Mouse (Mus musculus) central nervous system, embryonic 11.5 days (tissue): ENCODE data around the gene Krt86. TPM values are rescaled to one million over a fixed set of nuclear protein-coding genes. Genes with fewer than 3 reads are reported as not detected.

ENCODE experiments used
- polyA plus RNA-seq: library from polyadenylated mRNA; depleted of rRNA; stranded (reverse); fragments of >200 nt; gene quantifications from 2 replicates; pipeline ENCODE4 v1.2.3, GENCODE M21; 2012; rRNA removed

Krt86 gene
- polyA plus RNA-seq: not detected in 2 replicates

GRCm38 (mm10) chr15:101472952-101473528, at the start of gene Krt86:
Gene Krt86, plus strand, starts transcription at chr15:101473478.

GRCm38 (mm10) chr15:101438555-101438954, 34.7 kb upstream of the Krt86 start, which contains the start of gene Krt87:
Gene Krt87, minus strand, starts transcription at chr15:101438804.

GRCm38 (mm10) chr15:101447444-101447843, 25.8 kb upstream of the Krt86 start, which contains the start of gene Krt88:
Gene Krt88, plus strand, starts transcription at chr15:101447744.

GRCm38 (mm10) chr15:101463651-101464050, 9.6 kb upstream of the Krt86 start, which contains the start of gene Krt81:
Gene Krt81, minus strand, starts transcription at chr15:101463751.

GRCm38 (mm10) chr15:101491431-101491830, 18.2 kb downstream of the Krt86 start, which contains the start of gene Krt83:
Gene Krt83, minus strand, starts transcription at chr15:101491512.

GRCm38 (mm10) chr15:101517161-101517560, 43.9 kb downstream of the Krt86 start, which contains the start of gene Gm49425:
Gene Gm49425, minus strand, starts transcription at chr15:101517261.

Other genes starting within 250 kb of the Krt86 start
- gene Grasp, start 249.3 kb upstream of the Krt86 start, polyA plus RNA-seq: 13.0 and 13.8 TPM in 2 replicates
- gene Nr4a1, start 219.2 kb upstream of the Krt86 start, polyA plus RNA-seq: 3.0 and 6.0 TPM in 2 replicates
- gene Atg101, start 189.2 kb upstream of the Krt86 start, polyA plus RNA-seq: 51.6 and 56.7 TPM in 2 replicates
- gene 6030408B16Rik, start 180.3 kb upstream of the Krt86 start, polyA plus RNA-seq: 0.28 and 1.3 TPM in 2 replicates
- gene Krt80, start 103.3 kb upstream of the Krt86 start, polyA plus RNA-seq: 0.17 and 0.30 TPM in 2 replicates
- gene Krt7, start 62.4 kb upstream of the Krt86 start, polyA plus RNA-seq: 6.8 and 9.1 TPM in 2 replicates
- gene Krt87, start 34.7 kb upstream of the Krt86 start, polyA plus RNA-seq: 0.06 and 0.27 TPM in 2 replicates
- not detected in 2 replicates for gene Krt88, start 25.7 kb upstream of the Krt86 start, polyA plus RNA-seq
- gene Krt81, start 9.7 kb upstream of the Krt86 start, polyA plus RNA-seq: not detected in 2 replicates
- gene Krt83, start 18.0 kb downstream of the Krt86 start, polyA plus RNA-seq: not detected in 2 replicates
- gene Gm49425, start 43.8 kb downstream of the Krt86 start, polyA plus RNA-seq: not detected in 2 replicates
- gene Krt84, start 59.3 kb downstream of the Krt86 start, polyA plus RNA-seq: not detected in 2 replicates
- gene Krt82, start 77.2 kb downstream of the Krt86 start, polyA plus RNA-seq: not detected in 2 replicates
- gene Krt90, start 89.5 kb downstream of the Krt86 start, polyA plus RNA-seq: 0.23 and 0.34 TPM in 2 replicates
- gene Krt75, start 100.4 kb downstream of the Krt86 start, polyA plus RNA-seq: 0.07 TPM in 1 of 2 replicates, not detected in the other
- not detected in 2 replicates for gene Gm5414, start 154.7 kb downstream of the Krt86 start, polyA plus RNA-seq
- gene Gm5478, start 173.9 kb downstream of the Krt86 start, polyA plus RNA-seq: not detected in 2 replicates
- not detected in 2 replicates for gene Krt6b, start 206.8 kb downstream of the Krt86 start, polyA plus RNA-seq
- 0.04 and 0.05 TPM in 2 replicates for gene Krt6a, start 220.8 kb downstream of the Krt86 start, polyA plus RNA-seq
- 3.2 and 10.1 TPM in 2 replicates for gene Krt5, start 239.4 kb downstream of the Krt86 start, polyA plus RNA-seq